Mouse (Mus musculus): ENCODE measurements around the gene Cwc27.
A peak's percentile ranks its signal among the peaks of the same experiment; 100 is the strongest.

Cwc27 gene

DNA sequence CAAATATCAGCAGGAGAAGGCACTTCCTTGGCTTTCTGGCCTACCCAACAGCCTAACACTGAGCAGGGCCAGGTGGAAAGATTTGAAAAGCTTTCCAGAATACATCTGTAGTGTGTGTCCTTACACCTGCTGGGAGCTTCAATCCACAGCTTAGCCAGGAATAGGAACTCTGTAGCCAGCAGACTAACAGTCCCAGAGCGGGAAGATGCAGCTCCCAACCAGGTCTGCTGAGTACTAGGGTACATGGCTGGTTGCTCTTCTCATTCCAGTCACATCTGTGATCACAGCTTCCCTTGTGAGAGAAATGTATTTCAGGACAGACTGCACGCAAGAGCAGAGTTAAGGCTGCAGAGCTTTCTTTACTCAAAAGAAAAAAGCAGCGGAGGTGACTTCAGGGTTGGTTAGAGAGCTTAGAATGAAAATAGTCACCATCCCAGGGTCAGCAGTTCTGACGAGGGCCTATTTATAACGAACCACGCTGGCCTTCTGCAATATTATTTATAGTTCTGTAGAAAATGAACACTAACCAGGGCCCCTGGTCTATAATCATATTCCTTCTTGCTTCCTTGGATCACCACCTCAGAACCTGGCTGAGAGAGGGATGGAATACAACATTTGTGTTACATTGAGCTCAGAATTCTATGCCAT is 171.0 kb downstream of the Cwc27 start:
- no peak for DNase-seq (ENCODE audit: low read depth, low spot score)

DNA sequence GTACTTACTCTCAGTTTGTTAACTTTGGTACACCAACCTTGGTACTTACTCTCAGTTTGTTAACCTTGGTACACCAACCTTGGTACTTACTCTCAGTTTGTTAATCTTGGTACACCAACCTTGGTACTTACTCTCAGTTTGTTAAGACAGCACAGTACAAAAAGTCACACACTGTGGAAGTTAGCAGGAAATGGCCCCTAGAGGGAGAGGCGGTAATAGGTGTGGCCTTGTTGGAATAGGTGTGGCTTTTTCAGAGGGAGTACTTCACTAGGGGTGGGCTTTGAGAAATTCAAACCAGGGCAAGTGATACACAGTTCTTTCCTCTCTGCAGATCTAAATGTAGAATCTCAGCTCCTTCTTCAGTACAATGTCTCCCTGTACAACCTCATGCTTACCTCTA is 172.8 kb downstream of the Cwc27 start:
- DNase-seq (ENCODE audit: low read depth, low spot score): peak; percentile 39

DNA sequence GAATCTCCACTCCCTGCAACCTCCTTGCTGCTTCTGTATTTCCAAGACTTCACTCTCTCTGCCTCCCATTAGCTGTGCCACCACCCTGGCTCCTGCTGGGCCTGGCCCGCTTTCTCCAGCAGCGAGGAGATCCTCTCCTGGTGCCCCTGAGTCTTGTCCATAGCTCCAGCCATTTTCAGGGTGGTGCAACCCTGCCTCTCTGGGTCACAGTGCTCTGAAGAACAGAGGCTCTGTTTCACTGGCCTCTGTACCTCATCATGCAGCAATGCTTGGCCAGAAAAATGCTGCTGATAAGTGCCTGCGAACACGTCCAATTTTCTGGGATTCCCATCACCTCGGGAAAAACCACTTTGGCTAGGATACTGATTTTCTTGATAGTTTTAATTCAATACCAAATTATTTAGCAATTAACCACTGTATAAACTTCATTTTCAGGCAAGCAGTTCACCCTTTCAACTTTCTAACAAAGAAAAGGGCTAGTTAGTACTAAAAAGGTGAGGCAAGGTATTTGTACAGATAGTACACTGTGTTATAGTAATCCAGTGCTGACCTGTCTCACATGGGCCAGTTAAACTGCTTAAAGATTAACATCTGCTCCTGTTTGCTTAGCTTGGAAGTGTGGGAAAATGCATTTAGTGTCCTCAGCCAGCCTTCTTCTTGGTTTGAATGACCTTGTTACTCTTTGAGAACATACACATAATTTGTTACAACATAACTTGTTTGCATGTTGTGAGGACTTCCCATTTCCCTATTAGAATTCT is 176.1 kb downstream of the Cwc27 start:
- no peak for DNase-seq (ENCODE audit: low read depth, low spot score)

DNA sequence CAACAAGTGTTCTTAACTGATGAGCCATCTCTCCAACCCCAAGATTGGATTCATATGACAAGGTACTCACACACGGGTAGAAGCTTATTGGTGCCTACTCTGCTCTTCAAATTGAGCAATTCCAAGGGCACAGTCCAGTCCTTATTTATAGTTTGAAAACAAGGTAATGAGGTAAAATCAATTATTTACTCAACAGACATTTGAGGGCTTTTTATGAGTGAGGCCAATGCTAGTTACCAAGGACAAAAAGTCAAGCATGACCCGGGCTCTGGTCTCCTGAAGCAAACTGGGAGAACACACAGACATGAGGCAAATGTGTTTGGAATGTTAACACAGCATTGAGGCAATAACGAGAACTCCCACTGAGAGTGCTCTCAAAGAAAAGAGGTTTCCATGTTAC is 178.0 kb downstream of the Cwc27 start:
- no peak for DNase-seq (ENCODE audit: low read depth, low spot score)

DNA sequence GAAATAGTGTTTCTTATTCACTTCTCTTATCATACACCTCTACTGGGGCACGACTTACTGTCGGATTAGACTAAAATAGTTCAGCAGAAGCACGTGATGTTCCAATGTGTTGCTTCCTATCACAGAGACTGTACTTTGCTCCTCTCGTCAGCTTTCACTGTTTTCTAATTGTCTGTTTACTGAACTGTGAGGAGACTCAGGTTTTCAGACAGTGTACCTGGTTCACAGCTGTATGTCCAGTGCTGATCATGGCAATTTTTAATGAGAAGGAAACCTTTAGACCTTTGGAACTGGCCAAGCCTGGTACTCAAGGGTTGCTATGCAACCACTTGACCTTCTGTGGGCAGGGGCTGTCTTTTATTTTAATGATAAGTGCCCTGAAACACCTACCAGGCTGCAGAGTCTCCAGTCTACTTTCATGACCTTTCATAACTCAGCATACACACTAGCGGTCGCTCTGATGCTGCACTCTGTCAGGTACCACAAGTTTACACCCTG is 180.9 kb downstream of the Cwc27 start:
- no peak for DNase-seq (ENCODE audit: low read depth, low spot score)

DNA sequence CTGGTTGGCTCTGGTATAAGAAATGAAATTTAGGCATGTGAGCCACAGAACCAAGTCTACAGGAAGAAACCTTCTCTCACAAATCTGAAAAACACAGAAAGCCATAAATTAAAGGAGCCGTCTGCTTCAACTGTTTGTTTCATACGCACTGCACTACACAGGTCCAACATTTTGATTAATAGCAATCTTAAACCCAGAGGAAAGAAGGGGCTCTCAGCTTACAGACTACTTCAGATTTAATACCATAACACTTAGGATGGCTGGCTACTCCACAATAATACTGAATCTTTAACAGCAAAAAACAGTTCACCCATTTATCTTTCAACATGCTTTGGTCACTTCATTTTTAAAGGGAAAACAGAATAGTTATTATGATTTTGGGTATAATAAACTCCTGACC is 182.2 kb downstream of the Cwc27 start:
- DNase-seq (ENCODE audit: low read depth, low spot score): no peak

DNA sequence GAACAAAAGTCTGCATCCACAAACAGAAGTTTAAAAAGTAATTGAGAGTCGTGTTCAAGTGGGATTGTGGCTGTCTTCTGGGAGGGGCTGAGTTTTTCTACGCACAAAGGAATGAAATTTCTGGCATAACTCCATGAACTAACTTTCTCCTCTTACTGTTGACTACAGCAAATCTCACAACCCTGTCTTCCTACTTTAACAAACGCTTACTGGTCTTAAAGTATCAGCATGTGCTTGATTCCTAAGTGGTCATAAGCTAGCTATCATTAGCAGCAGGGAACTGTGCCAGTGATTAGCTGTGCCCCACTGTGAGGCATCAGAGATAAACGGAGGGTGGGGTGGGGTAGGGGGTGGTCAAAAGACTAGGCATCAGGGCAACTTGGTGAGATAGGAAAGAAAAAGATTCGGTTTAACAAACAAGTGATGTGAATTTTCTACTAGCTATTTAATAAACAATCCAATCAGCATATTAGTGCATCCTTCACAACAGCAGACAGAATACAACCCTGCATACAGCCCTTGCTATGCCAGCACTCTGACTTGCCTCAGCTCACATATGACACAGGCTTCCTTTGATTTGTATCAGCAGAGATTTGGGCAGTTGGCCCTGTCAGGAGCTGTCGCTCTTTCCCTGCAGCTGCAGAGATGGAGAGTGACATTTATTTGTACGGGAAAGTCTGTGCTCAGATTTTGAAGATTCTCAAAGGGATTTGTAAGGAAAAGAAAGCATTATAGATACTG is 184.3 kb downstream of the Cwc27 start:
- DNase-seq (ENCODE audit: low read depth, low spot score): no peak

DNA sequence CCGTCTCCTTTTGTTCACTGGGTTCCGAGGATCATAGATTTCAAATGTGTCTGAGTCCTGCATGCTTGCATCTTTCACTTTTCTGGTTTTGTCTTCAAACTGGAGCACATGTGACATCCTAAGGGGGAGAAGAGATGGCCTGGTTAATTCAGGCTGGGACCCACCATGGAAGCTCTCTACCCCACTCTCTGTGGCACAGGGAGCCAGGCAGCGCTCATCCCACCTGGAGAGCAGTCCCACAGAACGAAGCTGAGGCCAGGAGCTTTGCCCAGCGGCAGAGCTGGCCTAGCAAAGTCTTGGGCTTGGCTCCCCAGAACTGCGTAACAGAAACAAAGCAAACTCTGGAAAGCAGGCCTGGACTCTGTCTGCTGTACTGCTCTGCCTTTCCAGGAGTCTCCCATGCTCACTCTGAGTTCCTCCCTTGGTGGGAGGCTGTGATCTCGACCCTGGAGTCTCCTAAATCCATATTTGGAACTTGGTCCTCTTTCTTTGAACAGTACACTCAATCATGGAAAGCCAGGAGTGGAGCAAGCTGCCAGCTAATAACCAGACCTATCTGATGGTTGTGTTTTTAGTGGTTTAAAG is 185.2 kb downstream of the Cwc27 start:
- DNase-seq (ENCODE audit: low read depth, low spot score): no peak

DNA sequence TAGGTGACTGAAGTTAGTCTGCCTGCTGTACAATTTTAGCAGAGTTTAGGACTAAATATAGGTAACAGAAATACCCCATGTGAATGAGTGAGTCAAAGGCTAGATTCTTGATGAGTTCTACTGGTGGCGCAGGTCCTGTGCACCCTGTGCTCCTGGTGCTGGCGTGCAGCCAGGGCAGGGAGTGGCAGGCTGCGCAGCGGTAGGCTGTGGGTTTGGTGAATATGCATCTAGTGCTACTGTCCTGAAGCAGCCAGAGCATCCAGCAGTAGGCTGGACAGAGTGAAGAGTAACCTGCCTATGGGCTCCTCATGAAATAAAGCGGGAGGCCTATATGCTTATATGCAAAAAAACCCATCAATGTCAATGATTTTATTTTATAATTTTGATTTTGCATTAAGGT is 186.1 kb downstream of the Cwc27 start:
- DNase-seq (ENCODE audit: low read depth, low spot score): no peak

DNA sequence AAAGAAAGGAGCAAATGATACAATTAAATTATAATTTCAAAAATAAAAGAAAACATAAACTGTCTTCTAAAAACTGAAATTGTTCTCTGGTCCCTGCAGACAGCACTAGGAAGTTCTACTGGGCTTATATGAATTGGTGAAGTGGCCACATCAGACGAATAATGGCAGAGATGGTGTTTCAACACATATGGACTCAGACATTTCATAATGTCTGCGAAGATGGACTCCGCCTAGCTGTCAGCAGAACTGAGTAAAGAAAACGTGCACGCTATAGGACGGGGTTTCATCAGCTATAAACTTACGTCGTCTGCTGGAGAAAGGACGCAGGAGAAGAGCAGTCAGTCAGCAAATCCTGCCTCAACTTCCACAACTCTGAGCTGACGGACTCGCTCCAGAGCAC is 187.3 kb downstream of the Cwc27 start:
- DNase-seq (ENCODE audit: low read depth, low spot score): no peak

DNA sequence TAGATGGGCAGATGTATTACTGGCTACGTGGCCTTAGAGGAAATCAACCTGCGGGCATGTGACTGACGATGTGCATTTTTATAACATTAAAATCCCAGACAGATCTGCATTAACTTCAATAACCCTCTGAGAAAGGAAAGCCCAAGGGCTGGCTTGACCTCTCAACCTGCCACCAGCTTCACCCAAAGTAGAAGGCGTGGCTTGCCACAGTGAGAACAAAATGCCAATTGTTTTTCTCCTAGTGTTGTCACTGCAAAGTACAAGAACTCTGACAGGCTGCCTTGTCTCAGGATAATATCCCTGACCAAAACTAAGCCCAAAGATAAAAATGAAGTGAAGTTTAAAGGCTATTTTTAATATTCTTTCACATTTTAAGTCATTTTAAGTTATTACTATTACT is 188.9 kb downstream of the Cwc27 start:
- no peak for DNase-seq (ENCODE audit: low read depth, low spot score)

DNA sequence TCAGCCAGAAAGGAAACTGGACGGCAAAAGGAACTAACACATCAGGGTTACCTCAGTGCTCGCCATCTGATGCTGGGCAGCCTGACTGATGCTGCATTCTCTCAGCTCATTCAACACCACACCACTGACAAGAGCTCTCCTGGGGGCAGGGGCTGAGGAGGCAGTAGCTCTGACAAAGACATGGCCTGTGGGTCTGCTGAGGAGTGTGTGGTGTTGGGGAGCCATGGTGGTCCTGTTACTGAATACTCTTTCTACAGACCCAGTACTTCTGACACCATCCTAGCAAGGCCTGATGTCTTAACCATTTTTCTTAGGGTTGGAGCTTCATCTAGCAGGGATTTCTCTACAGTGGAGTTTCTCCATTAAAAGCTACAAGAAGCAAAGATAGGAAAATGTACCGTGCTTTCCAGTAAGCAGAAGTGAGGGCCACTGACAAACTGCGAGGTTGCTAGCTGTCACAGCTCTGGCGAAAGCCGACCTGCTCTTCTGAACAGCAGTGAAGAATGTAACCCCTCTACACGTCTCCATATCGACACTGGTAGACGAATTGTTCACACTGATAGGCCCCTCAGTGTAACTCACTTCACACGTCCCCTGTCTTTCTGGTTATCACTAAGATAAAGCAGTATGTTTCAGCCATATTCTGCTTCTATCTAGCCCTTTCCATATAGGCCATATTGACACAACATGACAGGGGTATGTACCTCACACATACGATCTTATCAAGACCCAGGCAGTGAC is 189.6 kb downstream of the Cwc27 start:
- no peak for DNase-seq (ENCODE audit: low read depth, low spot score)

DNA sequence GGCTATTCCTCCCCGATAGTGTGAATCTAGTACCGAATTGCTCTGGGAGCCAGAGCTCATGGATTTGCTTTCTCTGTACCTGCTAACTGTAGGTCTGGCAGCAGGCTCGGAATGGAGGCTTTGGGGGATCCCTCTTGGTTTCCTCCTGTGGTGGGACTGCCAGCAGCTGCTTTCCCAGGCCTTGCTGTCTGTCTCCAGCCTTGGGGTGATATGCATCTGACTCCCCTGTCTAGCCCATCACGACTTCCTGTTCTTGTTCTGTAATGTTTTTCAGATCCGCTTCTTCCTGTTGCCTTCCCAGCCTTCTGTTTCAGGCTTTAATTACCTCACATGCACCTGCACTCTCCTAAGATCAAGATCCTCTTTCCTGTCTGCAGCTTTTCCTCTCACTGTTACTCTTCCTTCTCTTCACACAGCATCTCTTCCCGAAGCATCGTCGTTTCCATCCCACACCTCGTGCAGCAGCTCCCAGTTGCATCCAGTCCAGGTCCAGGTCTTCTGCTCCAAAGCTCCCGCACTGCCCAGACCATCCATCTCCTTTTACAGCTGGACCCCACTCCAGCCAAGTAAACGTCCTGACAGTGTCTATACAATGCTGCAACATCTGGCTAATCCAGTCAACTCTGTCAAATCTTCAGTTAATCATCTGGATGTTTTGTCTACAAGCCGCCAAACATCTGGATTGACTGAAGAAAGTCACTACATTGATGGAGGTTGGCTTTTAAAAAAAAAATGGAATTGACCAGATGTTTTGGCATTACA is 193.6 kb downstream of the Cwc27 start:
- no peak for DNase-seq (ENCODE audit: low read depth, low spot score)

DNA sequence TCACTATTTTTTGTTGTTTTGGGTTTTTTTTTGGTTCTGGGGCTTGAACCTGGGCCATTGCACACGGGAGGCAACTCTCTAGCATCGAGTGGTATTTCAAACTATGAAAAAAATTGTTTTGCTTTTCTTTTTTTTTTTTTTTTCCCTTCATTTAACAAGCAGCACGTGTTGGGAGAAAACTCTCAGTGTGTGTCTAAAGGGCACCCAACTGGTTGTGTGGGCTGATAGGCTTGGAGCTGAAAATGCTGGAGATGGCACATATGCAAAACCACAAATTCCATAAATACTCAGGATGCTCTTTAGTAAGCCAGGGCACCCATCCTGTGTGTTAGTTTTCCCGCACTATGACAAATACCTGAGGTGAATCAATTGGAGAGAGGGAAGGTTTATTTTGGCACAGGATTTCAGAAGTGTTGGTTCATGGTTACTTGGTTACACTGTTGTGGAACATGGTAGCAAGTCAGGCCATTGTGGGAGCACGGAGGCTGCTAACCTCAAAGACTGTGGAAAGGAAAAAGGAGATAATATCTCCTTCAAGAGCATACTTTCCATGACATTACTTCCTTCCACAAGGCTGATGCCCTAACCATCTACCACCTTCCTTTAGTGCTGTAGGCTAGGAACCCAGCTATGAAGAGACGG is 194.7 kb downstream of the Cwc27 start:
- no peak for DNase-seq (ENCODE audit: low read depth, low spot score)

DNA sequence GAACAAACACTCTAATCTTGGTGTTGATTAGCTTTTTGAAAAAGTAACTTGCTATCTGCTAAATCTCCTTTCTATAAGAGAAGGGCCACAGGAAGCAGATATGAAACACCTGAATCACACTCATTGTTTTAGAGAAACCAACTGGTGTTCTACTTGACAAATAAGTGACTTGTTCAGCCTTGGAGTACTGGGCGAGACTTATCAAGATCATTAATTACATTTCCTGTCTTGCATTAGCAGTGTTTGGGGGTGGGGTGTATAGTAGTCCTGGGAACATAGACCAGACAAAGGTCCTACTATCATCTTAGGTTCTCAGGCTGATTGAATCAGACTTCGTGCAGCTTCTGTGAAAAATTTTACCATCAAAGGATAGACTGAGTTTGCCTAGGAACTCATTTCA is 196.5 kb downstream of the Cwc27 start:
- no peak for DNase-seq (ENCODE audit: low read depth, low spot score)

DNA sequence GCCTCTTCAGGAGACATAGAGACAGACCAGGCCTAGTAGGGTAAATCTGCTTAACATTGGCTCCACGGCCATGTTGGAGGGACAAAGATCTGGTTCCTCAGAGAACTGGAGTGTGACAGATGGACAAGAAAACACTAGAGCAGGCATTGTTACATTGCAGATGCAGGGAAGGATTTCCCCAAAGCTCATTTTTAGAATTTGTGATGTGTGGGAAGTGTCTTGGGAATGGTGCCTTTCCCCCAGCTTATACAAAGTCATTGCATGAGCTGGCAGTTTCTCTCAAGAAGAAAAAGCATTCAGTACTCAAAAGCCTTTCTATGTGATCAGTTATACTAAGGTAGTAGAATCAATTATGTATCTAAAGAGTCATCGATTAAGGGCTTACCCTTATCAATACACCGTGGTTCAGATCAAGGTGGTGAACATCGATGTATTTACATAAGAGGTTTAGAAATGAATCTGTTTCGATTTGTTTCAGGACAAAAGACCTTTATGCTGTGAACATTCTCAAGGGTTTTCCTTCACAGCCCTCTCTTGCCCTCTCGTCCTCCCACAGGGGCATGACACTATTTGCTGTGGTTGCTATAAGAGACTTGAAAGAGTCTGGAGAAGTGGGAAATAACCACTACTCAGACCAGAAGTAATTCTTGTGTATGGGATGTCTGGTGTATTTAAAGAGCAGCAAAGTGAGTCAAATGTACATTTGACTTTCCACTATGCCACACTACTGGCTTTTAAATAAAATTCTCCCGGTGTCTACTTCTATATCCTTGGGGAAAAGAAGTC is 197.2 kb downstream of the Cwc27 start:
- no peak for DNase-seq (ENCODE audit: low read depth, low spot score)

DNA sequence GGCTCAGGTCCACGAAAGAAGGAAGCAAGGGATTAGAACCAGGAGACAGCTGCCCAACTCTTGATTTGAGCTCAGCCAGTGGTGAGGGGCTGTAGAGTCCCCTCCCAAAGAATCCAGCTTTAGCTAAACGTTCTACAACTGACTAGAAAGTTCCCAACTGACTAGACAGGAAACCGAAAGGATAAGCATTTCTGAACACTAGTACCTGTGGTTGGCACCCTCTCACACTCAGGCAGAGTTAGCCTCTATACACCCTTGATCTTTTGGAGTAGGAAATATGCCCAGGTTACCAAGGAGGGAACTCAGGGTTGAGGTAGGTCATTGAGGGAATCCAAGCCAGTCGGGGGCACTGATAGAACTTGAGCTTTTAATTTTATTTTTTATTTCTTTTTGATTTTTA is 199.7 kb downstream of the Cwc27 start:
- no peak for DNase-seq (ENCODE audit: low read depth, low spot score)

DNA sequence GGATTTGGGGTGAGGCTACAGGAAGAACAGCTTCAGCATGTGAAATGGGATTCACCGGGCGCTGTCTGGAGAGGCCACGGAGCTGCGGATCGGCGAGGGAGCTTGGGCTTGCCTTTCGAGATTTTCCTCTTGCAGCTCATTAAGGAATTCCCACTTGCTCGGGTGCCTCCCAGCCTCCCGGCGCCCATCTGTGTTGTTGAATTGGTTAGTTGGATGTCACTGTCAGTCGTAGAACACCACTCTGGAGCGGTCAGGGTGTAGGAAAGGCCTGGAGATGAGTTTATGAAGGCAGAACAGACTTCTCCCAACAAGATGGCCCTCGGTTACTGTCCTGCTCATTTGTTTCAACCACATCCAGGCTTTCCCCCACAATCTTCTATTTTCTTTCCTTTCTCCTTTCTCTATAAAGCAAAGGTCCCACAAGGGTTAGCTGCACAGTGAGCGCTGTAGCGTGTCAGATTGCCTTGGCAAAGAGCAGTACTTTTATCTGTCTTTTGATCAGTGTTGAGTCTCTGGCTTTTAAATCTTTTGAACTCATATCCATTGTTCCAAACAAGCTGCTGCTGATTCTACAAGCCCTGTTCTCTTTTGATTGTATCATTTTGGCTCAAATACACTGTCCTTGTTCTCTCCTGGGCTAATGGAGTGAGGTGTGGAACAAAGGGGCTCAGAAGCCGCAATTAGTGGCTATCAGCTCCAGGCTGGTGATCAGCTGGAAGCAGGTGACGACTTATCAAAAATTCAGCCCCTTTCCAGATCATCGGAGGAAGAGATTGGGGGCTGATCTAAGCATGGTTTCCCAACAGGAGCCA is 200.7 kb downstream of the Cwc27 start:
- DNase-seq (ENCODE audit: low read depth, low spot score): no peak

DNA sequence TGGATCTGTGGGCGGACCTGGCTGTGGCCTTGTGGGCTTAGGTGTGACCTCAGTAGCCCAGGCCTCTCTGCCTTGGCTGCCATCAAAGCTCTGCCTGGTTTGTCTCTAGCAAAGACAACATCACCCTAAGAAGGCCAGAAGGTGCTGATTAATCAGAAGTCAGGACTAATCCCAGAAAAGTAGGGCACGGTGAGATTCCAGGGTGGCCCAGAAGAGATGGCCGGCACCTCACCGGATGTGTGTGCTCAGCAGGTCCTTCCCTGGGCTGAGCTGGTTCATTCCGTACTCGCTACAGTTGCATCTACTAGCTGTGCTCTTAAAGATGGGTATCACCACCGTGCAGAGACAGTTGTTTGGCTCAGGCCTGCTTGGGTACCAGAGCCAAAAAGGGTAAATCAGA is 201.8 kb downstream of the Cwc27 start:
- no peak for DNase-seq (ENCODE audit: low read depth, low spot score)
